Mouse (Mus musculus): Measurements from ENCODE around the gene Trpm1. TPM values are rescaled to one million over a fixed set of nuclear protein-coding genes. Genes with fewer than 3 reads are reported as not detected.
"Not testable (repeated sequence)": the region's sequence is repeated elsewhere in the genome, so short reads cannot be mapped to it uniquely, and the experiment has no call there.

The Trpm1 gene
- under 1 TPM; 0.27 to 0.35 TPM for total RNA-seq (2021)

DNA sequence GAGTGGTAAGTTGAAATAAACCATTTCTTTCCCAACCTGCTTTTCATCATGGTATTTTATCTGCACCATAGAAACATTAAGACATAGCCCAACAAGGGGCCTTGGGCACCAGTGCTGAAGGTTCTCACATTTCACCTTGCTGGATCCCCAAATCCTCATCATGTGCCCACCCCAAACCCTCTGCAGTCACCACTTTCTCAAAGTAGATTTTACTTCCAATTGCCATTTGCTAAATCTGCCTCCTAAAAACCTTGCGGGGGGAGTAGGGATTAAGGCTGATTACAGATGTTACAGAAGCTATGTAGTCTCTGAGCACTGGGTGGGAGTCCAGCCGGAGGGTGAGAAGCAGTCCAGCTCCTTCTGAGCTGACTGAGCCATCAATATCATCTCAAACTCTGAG is at the start of gene Trpm1:
Gene Trpm1 (plus strand): TSS at position 301 of the 400 bp plus-strand sequence.
- DNase-seq (ENCODE audit: extremely low spot score in 1 of 2, low spot score in 1 of 2) = no peak

DNA sequence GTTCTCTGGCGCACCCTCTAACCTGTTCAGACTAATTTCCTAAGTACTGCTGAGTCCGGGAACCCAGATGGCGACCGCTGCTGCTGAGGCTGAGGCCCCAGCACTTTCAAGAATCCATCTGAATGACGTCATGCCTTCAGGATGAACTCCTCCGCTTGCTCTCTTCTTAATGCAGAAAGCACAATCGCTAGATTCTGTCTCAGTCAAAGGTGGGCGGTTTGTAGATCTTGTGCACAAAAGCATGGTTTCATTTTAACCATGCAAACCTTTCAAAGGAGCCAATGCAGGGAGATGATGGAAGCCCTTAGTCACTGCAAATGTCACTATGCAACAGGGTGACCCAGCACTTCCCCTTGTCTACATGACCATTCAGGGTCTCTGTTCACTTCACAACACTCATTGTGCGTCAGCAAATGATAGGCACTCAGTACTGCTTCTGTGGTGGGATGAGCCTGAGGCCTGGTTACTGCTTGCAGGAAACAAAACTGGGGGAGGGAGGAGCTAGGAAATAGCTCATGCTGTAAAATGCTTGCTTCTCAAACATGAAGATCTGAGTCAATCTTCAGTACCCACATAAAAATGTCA is 31.4 kb upstream of the Trpm1 start:
- DNase-seq (ENCODE audit: extremely low spot score in 1 of 2, low spot score in 1 of 2) = no peak

DNA sequence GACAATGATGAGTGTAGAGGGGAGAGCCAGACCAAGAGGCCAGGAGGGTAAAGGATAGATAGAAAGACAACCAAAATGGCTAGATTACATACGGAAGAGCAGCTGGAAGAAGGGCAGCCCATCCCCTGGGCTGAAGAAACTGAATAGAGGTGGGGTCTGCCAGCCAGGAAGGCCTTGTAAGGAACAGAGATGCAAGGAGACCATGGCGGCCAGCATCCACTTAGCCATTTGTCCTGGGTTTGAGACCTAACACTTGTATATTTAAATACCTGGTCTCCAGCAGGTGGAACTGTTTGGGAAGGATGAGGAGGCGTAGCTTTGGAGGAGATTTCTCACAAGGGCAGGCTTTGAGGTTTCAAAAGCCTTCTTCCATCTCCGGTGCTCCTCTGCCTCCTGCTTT is 29.9 kb upstream of the Trpm1 start:
- no peak for DNase-seq (ENCODE audit: extremely low spot score in 1 of 2, low spot score in 1 of 2)

DNA sequence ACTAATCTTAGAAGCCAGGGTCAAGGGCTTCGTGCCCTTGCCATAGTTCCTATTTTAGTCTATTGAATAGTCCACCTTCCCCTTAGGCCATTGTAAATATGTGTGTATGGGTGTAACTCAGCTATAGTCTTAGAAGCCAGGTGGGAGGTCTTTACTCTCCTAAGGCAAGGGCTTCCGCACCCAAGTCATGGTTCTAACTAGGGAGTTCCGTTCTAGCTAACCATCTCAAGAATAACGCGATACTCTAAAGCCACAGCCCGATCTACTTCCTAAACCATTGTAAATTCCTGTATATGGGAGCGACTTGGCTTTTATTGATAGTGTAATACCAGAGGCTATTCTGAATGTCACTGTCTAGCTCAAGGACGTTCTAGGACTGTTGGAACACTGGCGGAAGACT is 27.6 kb upstream of the Trpm1 start:
- DNase-seq (ENCODE audit: extremely low spot score in 1 of 2, low spot score in 1 of 2) = not testable (repeated sequence)

DNA sequence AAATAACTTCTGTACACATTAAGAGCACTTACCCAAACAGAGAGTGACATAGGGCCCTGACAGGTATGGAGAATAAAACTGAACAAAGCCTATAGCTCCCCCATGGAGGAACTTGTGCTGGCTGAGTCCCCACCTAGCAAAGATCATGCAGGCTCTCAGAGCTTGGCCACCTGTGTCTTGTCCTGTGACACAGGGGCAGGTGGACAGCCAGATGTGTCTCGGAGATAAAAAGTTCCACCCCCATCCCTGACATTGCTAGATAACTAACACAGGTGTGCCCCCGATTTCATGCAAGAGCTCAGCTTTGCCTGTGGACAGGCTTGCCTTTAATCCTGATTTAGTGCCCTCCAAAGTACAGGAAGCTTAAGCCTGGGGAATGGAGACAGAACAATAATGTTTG is 13.8 kb upstream of the Trpm1 start:
- DNase-seq (ENCODE audit: extremely low spot score in 1 of 2, low spot score in 1 of 2) = no peak

DNA sequence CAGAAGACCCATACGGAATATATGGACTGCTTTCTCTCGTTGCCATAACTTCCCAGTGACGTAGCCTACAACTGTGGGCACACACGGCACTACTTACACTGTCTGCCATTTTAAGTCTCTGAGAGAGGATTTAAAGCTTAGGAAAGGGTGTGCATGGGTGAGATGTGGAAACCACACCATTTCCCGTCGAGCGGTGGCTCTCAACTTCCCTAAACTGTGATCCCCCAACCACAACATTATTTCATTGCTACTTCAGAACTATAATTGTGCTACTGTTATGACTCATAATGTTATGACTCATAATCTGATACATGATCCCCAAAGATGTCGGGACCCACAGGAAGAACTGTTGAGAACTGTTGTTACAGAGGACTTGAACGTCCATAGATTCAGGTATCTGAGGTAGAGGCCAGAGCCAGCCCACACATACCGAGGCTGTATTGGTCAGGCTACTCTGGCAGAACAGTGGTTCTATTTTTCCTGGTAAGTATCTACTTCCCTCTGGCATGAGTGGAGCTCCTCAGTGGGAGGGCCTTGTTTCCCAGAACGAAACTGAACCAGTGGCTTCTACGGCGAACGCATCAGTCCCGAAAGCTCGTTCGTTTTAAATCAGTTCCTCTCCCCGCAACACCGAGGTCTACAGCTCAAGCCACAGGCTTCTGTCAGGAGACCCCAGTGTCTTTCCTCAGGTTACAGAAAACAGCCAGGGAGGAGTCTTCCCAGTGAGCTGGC is 12.2 kb upstream of the Trpm1 start:
- DNase-seq (ENCODE audit: extremely low spot score in 1 of 2, low spot score in 1 of 2) = no peak

DNA sequence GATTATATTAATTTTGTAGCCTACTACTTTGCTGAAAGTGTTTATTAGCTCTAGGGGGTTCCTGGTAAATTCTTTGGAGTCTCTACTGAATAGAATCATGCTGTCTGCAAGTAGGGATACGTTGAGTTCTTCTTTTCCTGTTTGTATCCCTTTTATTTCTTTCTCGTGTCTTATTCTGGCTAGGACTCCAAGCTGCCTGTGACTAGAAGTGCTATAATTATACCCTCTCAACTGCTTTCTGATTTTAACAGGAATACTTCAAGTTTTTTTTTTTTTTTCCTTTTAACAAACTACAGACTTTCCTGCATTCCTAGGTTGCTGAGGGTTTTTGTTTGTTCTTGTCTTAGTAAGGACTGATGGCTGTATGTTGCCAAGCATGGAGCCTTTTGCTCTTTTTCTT is 4.3 kb upstream of the Trpm1 start:
- no peak for DNase-seq (ENCODE audit: extremely low spot score in 1 of 2, low spot score in 1 of 2)

DNA sequence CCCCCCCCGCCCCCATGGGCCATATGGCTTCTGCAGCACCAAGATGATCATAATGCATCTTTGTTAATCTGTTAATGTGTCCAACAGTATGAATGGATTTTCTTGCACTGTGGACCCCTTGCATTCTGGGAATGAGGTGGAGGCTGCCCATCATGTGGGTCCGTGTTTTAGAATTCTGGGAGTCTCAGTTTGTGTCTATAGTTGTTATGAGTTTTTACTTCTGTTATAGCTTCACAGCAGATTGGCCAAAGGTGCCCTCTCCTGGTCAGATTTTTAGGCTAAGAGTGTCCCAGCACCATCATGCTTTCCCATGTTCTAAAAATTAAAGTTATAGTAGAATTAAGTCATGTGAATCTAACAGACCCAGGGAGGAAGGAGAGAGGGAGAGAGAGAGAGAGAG is 3.9 kb upstream of the Trpm1 start:
- no peak for DNase-seq (ENCODE audit: extremely low spot score in 1 of 2, low spot score in 1 of 2)

DNA sequence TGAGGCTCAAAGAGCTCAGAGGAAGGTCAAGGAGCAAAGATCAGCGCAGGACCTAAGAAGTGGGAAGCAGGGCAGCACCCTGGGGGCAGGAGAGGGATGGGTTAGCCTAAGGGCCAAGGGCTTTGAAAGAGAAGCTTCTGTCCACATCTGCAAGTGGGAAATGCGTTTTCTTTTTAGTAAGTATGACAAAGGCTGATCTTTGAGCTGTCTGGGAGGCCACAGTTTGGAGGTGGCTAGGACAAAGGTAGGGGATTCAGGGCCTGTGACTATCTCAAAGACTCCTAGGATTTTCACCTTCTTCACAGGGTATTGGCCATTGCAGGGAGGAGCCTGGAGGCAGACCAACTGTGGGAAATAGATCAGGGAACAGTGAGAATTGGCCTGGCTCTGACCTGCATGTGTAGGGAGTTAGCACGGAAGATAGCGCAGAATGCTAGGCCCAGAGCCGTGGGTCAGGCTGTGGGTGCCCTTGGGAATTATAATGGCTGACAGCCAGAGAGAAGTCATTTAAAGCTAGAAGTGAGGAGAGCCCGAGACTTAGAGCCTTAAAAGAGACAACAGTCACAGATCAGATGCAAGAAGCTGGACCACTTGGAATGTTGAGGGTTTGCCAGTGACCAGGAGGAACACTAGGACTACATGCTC is 3.1 kb upstream of the Trpm1 start:
- no peak for DNase-seq (ENCODE audit: extremely low spot score in 1 of 2, low spot score in 1 of 2)

DNA sequence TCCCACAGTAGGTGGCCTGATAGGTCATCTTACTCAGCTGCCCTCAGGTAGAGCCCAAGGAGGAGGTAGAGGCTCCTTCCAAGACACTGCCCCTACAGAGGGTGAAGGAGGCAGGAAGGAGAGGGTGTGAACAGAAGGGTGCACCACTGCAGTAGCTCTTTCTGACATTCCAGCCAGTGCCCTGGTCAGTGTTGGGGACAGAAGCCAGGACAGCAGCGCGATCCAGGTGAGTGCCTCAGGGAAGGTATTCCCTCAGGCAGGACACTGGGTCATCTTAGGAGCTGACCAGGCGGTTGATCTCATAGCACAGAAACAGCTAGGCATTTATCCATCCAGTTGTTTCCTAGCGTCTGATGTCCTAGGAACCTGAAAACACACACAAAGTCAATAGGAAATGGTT is 1.6 kb downstream of the Trpm1 start:
- DNase-seq (ENCODE audit: extremely low spot score in 1 of 2, low spot score in 1 of 2) = no peak

DNA sequence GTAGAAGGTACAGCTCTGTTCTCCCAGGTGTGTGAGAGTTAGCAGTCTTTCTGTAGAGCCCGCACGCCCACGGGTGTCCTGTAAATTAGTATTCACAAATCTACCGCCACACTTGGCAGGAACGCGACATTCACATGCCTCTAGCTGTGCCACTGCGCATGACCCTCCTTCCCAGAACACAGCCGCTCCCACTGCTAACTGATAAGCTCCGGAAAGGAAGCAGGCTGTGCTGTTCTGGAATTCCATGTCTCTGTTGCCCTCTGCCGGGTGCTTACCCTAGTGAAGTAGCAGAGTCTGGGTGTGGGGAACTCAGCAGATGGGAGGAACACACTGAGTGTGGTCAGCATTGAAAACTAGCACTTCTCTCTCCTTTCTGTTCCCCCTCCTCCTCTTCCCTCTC is 2.1 kb downstream of the Trpm1 start:
- DNase-seq (ENCODE audit: extremely low spot score in 1 of 2, low spot score in 1 of 2) = peak; percentile 54 to 66

DNA sequence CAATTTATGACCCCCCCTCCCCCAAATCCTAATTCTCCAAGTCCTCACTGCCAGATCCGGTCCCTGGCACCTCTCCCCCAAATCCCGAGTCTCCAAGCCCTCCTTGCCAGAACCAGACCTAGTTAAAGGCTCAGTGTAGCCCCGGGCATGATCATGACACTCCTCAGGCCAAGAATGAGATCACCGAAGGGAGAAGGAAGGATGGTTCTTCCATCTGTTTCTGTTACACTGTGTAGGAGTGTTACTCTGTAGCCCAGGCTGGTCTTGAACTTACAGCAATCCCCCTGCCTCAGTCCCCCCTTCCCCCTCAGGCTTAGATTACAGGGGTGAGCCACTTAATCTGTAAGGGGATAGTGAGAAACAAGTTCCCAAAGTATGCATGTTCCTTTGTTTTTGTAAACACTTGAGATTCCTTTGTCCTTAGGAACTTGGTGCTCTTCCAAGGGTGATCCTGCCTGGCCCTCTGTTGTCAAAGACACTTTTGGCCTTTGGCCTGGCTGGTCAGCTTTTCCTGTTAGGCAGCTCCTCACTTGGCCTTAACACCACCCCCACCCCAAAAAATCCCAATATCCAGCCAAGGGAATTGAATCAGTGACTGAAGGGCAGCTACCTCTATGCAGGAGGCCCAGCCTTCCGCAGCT is 2.8 kb downstream of the Trpm1 start:
- DNase-seq (ENCODE audit: extremely low spot score in 1 of 2, low spot score in 1 of 2) = no peak

DNA sequence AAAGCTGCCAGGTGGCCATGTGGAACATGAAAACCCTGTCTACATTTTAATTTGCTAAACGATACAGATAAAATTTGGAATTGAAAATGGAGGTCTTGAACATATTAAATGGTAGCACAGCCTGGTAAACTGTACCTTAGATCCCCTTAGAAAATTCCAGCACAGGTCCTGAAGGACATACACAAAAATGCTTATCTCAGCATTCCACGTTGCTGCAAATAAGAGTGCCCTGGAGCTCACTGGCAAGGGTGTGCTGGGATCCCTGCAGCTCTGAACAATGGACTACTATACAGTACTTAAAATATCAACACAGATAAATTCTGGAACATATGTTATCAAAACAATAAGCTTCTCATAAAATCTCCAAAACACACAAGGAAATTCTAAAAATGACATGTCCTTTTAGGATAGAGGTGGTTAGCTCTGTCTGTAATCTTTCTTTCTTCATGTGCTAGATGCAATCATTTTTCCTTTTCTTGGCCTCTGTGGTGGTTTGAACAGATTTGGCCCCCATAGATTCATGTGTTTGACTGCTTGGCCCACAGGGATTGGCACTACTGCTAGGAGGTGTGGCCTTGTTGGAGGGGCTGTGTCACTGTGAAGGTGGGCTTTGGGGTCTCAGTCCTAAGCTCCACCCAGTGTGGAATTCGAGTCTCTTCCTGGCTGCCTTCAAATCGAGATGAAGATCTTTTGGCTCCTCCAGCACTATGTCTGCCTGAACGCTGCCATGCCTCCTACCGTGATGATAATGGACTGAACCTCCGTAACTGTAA is 3.5 kb downstream of the Trpm1 start:
- DNase-seq (ENCODE audit: extremely low spot score in 1 of 2, low spot score in 1 of 2) = no peak

DNA sequence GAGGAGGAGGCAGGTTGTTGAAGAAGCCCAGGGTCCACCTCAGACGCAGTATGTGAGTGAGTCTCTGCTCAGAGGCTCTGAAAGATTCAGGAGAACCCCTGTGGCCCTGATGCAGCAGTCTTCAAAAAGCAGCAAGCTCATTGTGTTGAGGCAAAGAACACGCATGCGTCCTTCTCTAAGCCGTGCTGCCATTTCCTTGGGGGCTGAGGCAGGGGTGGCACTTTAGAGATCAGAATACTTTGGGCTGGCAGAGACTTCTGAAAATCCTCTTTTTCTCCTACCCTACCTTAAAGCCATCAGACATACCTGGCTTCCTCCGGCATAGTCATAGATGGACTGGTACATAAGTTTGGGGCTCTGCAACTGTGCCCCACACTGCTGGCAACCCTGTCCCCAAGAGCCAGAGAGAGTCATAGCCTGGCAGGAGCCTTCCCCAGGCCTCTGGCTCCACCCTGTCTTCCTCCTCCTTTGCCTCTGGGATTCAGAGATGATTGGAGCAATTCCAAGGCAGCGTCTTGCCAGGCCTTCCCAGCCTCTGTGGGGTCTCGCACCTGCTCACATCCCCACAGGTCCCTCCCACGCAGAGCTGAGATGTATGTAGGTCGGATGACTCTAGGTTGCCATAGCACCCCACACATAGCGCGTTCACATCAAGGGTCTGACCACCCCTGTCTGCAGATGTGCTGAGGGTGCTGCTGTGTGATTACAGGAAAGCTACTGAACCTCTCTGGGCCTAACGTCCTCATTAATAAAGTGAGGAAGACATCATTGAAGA is 4.8 kb downstream of the Trpm1 start:
- no peak for DNase-seq (ENCODE audit: extremely low spot score in 1 of 2, low spot score in 1 of 2)

DNA sequence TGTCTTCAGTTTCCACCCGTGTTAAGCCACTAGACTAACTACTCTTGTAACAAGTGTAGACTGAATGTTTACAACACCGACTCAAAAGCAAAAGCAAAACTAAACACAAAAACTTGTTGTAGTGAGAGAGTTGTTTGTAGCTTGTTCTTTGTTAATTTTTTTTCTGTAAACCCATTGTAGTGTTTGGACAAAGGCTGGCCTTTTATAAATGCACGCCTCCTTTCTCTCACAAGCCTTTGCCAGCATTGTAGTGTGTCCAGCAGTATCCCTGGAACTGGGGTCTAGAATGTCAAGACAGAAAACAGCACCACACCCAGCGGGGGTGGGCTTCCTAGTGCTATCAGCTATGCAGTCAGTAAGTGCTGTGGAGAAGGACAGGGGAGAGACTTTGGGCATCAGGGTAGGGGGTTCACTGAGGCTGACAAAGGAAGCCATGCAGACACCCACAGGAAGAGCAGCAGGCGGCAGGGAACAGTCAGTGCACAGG is 5.5 kb downstream of the Trpm1 start:
- DNase-seq (ENCODE audit: extremely low spot score in 1 of 2, low spot score in 1 of 2) = no peak

DNA sequence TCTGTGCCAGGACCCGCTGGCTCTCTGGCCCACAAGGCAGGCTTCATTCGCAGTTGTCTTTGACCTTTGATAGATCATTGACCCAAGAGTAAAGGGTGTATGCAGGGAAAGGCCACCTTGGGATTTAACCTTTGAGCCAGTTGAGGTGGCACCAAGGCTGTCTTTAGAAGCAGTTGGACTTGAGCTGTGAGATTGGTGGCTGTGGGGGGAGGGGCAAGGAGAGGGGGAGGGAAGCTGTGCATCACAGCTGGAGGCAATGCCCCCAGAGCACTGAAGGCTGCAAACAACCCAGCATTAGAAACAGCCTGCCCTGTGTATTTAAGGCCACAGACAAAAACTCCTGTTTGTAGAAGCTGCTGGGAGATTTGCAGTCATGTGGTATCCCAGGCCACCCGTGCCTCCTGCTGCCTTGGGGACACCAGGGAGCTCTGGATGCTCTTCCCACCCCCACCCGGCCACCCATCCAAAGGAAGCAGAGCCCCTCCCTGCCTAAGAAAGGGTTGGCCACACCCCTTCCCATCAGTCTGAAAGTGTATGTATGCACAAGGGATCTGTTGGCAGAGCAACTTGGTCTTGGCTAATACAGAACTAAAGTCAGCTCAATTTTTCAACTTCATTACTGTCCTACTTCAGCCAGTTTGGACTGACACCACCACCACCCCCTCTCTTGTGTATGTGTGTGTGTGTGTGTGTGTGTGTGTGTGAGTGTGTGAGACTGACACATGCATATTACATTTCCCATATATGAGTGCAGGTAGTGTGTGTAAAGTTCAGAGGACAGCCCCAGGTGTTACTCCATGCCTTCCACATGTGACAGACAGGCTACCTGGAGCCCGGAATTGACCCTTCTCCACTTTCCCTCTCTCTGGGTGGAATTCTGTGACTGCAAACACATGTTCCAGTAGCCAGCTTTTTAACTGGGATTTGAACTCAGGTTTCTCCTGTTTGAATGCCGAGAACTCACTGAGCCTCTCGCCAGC is 6.3 kb downstream of the Trpm1 start:
- no peak for DNase-seq (ENCODE audit: extremely low spot score in 1 of 2, low spot score in 1 of 2)

DNA sequence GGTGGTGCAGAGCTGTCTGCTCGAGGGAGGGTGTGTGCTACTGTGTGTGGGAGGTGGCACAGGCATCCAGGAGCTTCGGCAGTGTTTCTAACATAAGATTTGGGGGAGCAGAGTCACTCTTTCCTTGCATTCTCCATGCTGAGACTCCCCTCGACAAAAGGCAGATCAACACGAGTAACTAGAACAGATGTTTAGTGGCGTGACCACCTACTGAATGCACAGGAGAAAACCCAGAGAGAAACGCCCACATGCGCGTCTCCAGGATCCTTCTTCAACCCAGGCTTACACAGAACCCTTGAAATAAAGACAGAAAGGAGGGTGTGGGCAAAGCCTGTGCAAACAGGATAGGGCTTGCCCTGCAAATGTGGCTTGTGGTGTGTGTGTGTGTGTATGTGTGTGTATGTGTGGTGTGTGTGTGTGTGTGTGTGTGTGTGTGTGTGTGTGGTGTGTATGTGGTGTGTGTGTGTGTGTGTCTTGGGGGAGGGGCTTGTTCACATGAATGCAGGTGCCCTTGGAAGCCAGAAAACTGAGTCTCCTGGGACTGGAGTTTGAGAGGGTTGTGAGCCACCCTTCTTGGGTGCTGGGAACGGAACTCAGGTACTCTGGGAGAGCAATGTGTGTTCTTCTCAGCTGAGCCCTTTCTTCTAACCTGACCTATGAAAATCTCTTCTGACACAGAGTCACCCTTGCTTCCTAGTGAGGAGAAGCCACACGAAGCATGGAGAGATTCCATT is 7.3 kb downstream of the Trpm1 start:
- no peak for DNase-seq (ENCODE audit: extremely low spot score in 1 of 2, low spot score in 1 of 2)

DNA sequence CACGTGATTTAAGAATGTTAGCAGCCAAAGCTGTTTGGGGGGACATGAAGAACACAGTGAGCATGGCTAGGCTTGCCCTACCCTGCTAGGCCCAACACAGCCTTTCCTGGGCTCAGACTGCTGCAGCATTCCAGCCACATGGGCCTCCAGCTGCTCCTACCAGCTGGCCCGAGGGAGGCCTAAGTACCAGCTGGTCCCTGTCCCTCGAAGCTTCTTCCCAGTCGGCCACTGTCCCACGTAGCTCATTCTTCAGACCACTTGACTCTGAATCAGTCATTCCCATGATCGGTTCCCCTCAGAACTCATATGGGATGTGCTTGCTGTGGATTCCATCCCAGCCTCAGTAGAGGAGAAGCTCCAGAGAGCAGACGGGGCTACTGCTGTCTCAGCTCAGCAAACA is 8.4 kb downstream of the Trpm1 start:
- DNase-seq (ENCODE audit: extremely low spot score in 1 of 2, low spot score in 1 of 2) = no peak

Measured in layer of hippocampus, postnatal 25 days (tissue).